Mouse (Mus musculus): ENCODE results near the gene Tnpo3.
A peak's percentile ranks its signal among the peaks of the same experiment; 100 is the strongest.

Tnpo3 gene

GRCm38 (mm10) chr6:29528165-29528505 lies 81.6 kb downstream of the Tnpo3 start:
- DNase-seq (ENCODE audit: low read depth, low spot score), result no peak

GRCm38 (mm10) chr6:29527361-29528164 lies 82.1 kb downstream of the Tnpo3 start:
- DNase-seq (ENCODE audit: low read depth, low spot score), result no peak

- DNase-seq (ENCODE audit: low read depth, low spot score), result no peak
These were observed 83.1 kb downstream of the Tnpo3 start, which contains the start of gene Irf5 for GRCm38 (mm10) chr6:29526281-29527251. Irf5 (plus strand) TSS chr6:29526625.

- peak; percentile 8 for DNase-seq (ENCODE audit: low read depth, low spot score)
These were observed 84.4 kb downstream of the Tnpo3 start for GRCm38 (mm10) chr6:29525256-29525655.

- no peak for DNase-seq (ENCODE audit: low read depth, low spot score)
These were observed 85.6 kb downstream of the Tnpo3 start for GRCm38 (mm10) chr6:29524034-29524489.

- DNase-seq (ENCODE audit: low read depth, low spot score), result no peak
These were observed 86.2 kb downstream of the Tnpo3 start for GRCm38 (mm10) chr6:29523301-29524033.

- no peak for DNase-seq (ENCODE audit: low read depth, low spot score)
These were observed 86.9 kb downstream of the Tnpo3 start for GRCm38 (mm10) chr6:29522626-29523300.

- peak; percentile 4 for DNase-seq (ENCODE audit: low read depth, low spot score)
These were observed 92.5 kb downstream of the Tnpo3 start for GRCm38 (mm10) chr6:29517139-29517538.

GRCm38 (mm10) chr6:29513284-29513683 lies 96.4 kb downstream of the Tnpo3 start:
- DNase-seq (ENCODE audit: low read depth, low spot score), result no peak

- no peak for DNase-seq (ENCODE audit: low read depth, low spot score)
These were observed 100.6 kb downstream of the Tnpo3 start for GRCm38 (mm10) chr6:29509086-29509485.

GRCm38 (mm10) chr6:29507447-29508309 lies 102.0 kb downstream of the Tnpo3 start, which contains the start of gene Kcp:
Kcp (minus strand) TSS chr6:29507952.
- no peak for DNase-seq (ENCODE audit: low read depth, low spot score)

- DNase-seq (ENCODE audit: low read depth, low spot score), result no peak
These were observed 102.9 kb downstream of the Tnpo3 start for GRCm38 (mm10) chr6:29506834-29507233.

GRCm38 (mm10) chr6:29505493-29505892 lies 104.2 kb downstream of the Tnpo3 start:
- no peak for DNase-seq (ENCODE audit: low read depth, low spot score)

GRCm38 (mm10) chr6:29501599-29501998 lies 108.1 kb downstream of the Tnpo3 start:
- no peak for DNase-seq (ENCODE audit: low read depth, low spot score)

- DNase-seq (ENCODE audit: low read depth, low spot score), result no peak
These were observed 108.9 kb downstream of the Tnpo3 start for GRCm38 (mm10) chr6:29500810-29501209.

- DNase-seq (ENCODE audit: low read depth, low spot score), result no peak
These were observed 109.5 kb downstream of the Tnpo3 start for GRCm38 (mm10) chr6:29500177-29500576.

- DNase-seq (ENCODE audit: low read depth, low spot score), result no peak
These were observed 111.9 kb downstream of the Tnpo3 start for GRCm38 (mm10) chr6:29497791-29498190.

GRCm38 (mm10) chr6:29496270-29496669 lies 113.4 kb downstream of the Tnpo3 start:
- DNase-seq (ENCODE audit: low read depth, low spot score), result no peak

GRCm38 (mm10) chr6:29494101-29494500 lies 115.6 kb downstream of the Tnpo3 start:
- DNase-seq (ENCODE audit: low read depth, low spot score), result no peak

All from c-Kit-negative CD71-positive TER-119-positive erythroid progenitor cells, embryonic 14.5 days (primary cell).